Mouse (Mus musculus): Measurements from ENCODE around the gene Acly. TPM values are rescaled to one million over a fixed set of nuclear protein-coding genes. Genes with fewer than 3 reads are reported as not detected.

The Acly gene
- total and polyA plus RNA-seq, 3 experiments: 86.9 to 206 (median 139) TPM

- H3K9me3 ChIP-seq (replicated peaks): no peaks in the 10 kb centered on the region
- H3K4me3 ChIP-seq (ENCODE audit: low read depth, low read length): no peak overlapping the region
- DNase-seq (ENCODE audit: low spot score) (peak; percentile 46), ATAC-seq (ENCODE audit: extremely low read depth, insufficient number of reproducible peaks, low FRiP score, poor library complexity, severe bottlenecking) (no peak; the same call in 1 of the 2 replicates)
- TF ChIP-seq GATA2 (IDR thresholded peaks at IDR 0.05; ENCODE audit: borderline replicate concordance, low read depth, low read length) (no peak), CTCF (IDR thresholded peaks at IDR 0.05; ENCODE audit: low read depth, low read length) (peak; percentile 80)
- peaks cover 27% of the 10 kb centered on the region for H3K4me1 ChIP-seq (ENCODE audit: insufficient read depth, low read depth, low read length)
- peaks cover 25% of the 10 kb centered on the region for H3K27me3 ChIP-seq (ENCODE audit: insufficient read depth, low read length)
- no peaks in the 10 kb centered on the region for H3K36me3 ChIP-seq (replicated peaks)
Observed at GRCm38 (mm10) chr11:100570430-100571201, 42.8 kb upstream of the Acly start.

DNA sequence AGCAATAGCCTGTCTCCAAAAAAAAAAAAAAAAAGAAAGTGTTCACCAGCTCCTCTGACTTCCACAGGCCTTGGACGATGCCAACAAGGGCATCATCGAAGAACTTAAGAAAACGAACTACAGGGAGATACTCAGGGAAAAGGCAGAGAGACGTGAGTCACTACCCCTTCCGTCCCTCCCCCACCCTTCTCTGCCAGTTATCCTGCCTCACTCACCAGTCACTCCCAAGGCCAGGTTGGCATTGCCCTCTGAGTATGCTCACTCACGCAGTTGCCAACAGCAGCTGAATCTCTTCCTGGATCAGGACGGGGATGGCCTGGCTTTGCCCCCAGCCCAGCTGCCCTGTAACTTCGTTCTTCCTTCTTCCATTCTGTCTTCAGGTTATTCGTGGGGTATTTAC, 42.0 kb upstream of the Acly start:
- peaks cover 19% of the 10 kb centered on the region for H3K4me1 ChIP-seq (ENCODE audit: insufficient read depth, low read depth, low read length)
- peaks cover 27% of the 10 kb centered on the region for H3K27me3 ChIP-seq (ENCODE audit: insufficient read depth, low read length)
- TF ChIP-seq CTCF (IDR thresholded peaks at IDR 0.05; ENCODE audit: low read depth, low read length) (no peak), GATA2 (IDR thresholded peaks at IDR 0.05; ENCODE audit: borderline replicate concordance, low read depth, low read length) (no peak), TAL1 (conservative IDR thresholded peaks at IDR 0.05; ENCODE audit: low read depth, low read length) (no peak), POLR2AphosphoS5 (IDR thresholded peaks at IDR 0.05; ENCODE audit: insufficient replicate concordance, low read depth, low read length) (no peak), GATA1 (IDR thresholded peaks at IDR 0.05; ENCODE audit: borderline replicate concordance, low read length) (no peak)
- DNase-seq (ENCODE audit: low spot score) (no peak), ATAC-seq (ENCODE audit: extremely low read depth, insufficient number of reproducible peaks, low FRiP score, poor library complexity, severe bottlenecking) (no peak)
- no peaks in the 10 kb centered on the region for H3K36me3 ChIP-seq (replicated peaks)
- H3K4me3 ChIP-seq (ENCODE audit: low read depth, low read length): no peak overlapping the region
- H3K9me3 ChIP-seq (replicated peaks): no peaks in the 10 kb centered on the region

DNA sequence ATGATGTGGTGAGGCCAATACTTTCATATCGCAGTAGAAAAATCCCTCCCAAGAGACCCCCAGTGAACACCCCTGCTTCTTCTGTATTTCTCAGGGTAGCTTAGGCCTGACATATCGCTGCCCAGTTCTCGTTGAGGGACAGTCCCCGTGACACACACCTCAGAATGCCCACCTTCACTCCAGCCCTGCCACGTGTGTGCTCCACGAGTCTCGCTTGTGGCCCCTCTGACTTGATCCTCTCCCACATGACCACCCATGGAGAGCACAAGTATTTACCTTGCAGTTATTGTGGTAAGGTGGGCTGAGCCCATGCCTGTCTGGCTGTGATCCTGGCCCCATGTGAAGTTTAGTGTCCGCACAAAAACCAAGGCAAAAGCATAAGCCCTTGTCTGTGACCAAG, 40.9 kb upstream of the Acly start:
- Histone ChIP-seq H3K36me3 (replicated peaks) (no peaks in the 10 kb centered on the region), H3K4me1 (ENCODE audit: insufficient read depth, low read depth, low read length) (peaks cover 17% of the 10 kb centered on the region), H3K4me3 (ENCODE audit: low read depth, low read length) (no peak overlapping the region), H3K9me3 (replicated peaks) (no peaks in the 10 kb centered on the region), H3K27me3 (ENCODE audit: insufficient read depth, low read length) (peaks cover 34% of the 10 kb centered on the region)
- ATAC-seq (ENCODE audit: extremely low read depth, insufficient number of reproducible peaks, low FRiP score, poor library complexity, severe bottlenecking): no peak
- no peak for TF ChIP-seq POLR2AphosphoS5 (IDR thresholded peaks at IDR 0.05; ENCODE audit: insufficient replicate concordance, low read depth, low read length)
- no peak for TF ChIP-seq TAL1 (conservative IDR thresholded peaks at IDR 0.05; ENCODE audit: low read depth, low read length)
- no peak for TF ChIP-seq GATA2 (IDR thresholded peaks at IDR 0.05; ENCODE audit: borderline replicate concordance, low read depth, low read length)
- TF ChIP-seq CTCF (IDR thresholded peaks at IDR 0.05; ENCODE audit: low read depth, low read length): no peak
- no peak for TF ChIP-seq GATA1 (IDR thresholded peaks at IDR 0.05; ENCODE audit: borderline replicate concordance, low read length)
- no peak for DNase-seq (ENCODE audit: low spot score)

DNA sequence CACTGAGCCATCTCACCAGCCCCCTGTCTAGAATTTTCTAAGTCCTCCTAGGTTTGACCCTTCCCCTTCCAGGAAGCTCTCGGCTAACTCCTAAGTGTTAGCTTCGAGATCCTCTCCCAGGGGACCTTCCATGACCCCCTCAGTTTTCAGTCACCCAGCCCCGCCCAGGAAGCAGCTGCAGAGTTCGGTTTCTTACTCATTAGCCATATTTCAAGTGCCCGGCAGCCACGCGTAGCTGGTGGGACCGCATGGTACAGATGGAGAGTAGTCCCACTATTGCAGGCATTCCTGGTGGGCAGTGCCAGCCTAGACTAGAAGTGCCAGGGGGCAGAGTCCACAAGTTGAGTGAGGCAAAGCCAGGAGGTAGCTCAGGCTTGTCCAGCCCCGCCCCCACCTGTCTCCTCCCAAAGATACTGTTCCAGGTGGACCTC, 40.0 kb upstream of the Acly start:
- no peaks in the 10 kb centered on the region for H3K36me3 ChIP-seq (replicated peaks)
- DNase-seq (ENCODE audit: low spot score) (no peak), ATAC-seq (ENCODE audit: extremely low read depth, insufficient number of reproducible peaks, low FRiP score, poor library complexity, severe bottlenecking) (no peak)
- peaks cover 17% of the 10 kb centered on the region for H3K4me1 ChIP-seq (ENCODE audit: insufficient read depth, low read depth, low read length)
- H3K4me3 ChIP-seq (ENCODE audit: low read depth, low read length): no peak overlapping the region
- H3K9me3 ChIP-seq (replicated peaks): no peaks in the 10 kb centered on the region
- TF ChIP-seq CTCF (IDR thresholded peaks at IDR 0.05; ENCODE audit: low read depth, low read length): no peak
- no peak for TF ChIP-seq TAL1 (conservative IDR thresholded peaks at IDR 0.05; ENCODE audit: low read depth, low read length)
- TF ChIP-seq GATA1 (IDR thresholded peaks at IDR 0.05; ENCODE audit: borderline replicate concordance, low read length): no peak
- no peak for TF ChIP-seq POLR2AphosphoS5 (IDR thresholded peaks at IDR 0.05; ENCODE audit: insufficient replicate concordance, low read depth, low read length)
- H3K27me3 ChIP-seq (ENCODE audit: insufficient read depth, low read length): peaks cover 42% of the 10 kb centered on the region

DNA sequence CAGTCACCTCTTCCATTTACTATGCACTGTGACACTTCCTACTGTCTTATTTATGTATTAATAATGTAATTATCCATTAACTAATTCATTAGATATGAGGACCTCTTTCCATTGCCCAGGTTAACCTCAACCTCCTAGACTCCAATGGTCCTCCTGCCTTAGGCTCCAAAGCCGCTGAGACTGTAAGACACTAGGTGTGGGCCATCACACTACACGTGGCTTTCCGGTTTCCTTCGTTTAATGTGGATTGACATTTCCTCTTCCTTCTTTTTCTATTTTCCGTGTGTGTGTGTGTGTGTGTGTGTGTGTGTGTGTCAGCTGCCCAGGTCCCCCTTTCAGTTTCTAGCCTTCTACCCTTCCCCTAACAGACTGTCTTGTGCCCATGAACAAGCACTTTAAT, 39.4 kb upstream of the Acly start:
- H3K9me3 ChIP-seq (replicated peaks): no peaks in the 10 kb centered on the region
- no peaks in the 10 kb centered on the region for H3K36me3 ChIP-seq (replicated peaks)
- TF ChIP-seq GATA1 (IDR thresholded peaks at IDR 0.05; ENCODE audit: borderline replicate concordance, low read length): no peak
- TF ChIP-seq TAL1 (conservative IDR thresholded peaks at IDR 0.05; ENCODE audit: low read depth, low read length): no peak
- no peak for TF ChIP-seq POLR2AphosphoS5 (IDR thresholded peaks at IDR 0.05; ENCODE audit: insufficient replicate concordance, low read depth, low read length)
- TF ChIP-seq GATA2 (IDR thresholded peaks at IDR 0.05; ENCODE audit: borderline replicate concordance, low read depth, low read length): no peak
- no peak for TF ChIP-seq CTCF (IDR thresholded peaks at IDR 0.05; ENCODE audit: low read depth, low read length)
- ATAC-seq (ENCODE audit: extremely low read depth, insufficient number of reproducible peaks, low FRiP score, poor library complexity, severe bottlenecking): no peak
- H3K27me3 ChIP-seq (ENCODE audit: insufficient read depth, low read length): peaks cover 44% of the 10 kb centered on the region
- peaks cover 17% of the 10 kb centered on the region for H3K4me1 ChIP-seq (ENCODE audit: insufficient read depth, low read depth, low read length)
- no peak for DNase-seq (ENCODE audit: low spot score)
- H3K4me3 ChIP-seq (ENCODE audit: low read depth, low read length): no peak overlapping the region

DNA sequence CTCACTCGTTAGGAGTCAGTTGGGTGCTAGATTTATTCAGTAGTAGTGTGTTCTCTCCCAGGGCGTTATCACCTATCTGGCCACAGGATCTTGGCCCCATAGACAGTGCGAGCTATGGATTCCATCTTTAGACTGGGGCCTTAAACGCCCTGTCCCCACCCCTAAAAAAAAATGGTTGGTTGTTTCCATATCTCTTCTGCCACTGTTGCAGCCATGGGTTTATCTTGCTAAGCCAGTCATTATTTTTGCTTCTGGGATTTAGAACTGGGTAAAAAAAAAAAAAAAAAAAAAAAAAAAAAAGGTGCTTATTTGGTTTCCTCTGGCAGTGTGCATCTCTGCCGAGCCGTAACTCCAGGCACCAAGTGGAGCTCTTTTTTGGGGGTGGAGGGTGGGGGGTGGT, 36.9 kb upstream of the Acly start:
- Histone ChIP-seq H3K4me1 (ENCODE audit: insufficient read depth, low read depth, low read length) (peaks cover 5% of the 10 kb centered on the region), H3K4me3 (ENCODE audit: low read depth, low read length) (no peak overlapping the region), H3K36me3 (replicated peaks) (no peaks in the 10 kb centered on the region), H3K9me3 (replicated peaks) (no peaks in the 10 kb centered on the region), H3K27me3 (ENCODE audit: insufficient read depth, low read length) (peaks cover 43% of the 10 kb centered on the region)
- no peak for DNase-seq (ENCODE audit: low spot score)
- no peak for TF ChIP-seq GATA2 (IDR thresholded peaks at IDR 0.05; ENCODE audit: borderline replicate concordance, low read depth, low read length)
- no peak for TF ChIP-seq POLR2AphosphoS5 (IDR thresholded peaks at IDR 0.05; ENCODE audit: insufficient replicate concordance, low read depth, low read length)
- no peak for TF ChIP-seq TAL1 (conservative IDR thresholded peaks at IDR 0.05; ENCODE audit: low read depth, low read length)
- no peak for TF ChIP-seq CTCF (IDR thresholded peaks at IDR 0.05; ENCODE audit: low read depth, low read length)
- TF ChIP-seq GATA1 (IDR thresholded peaks at IDR 0.05; ENCODE audit: borderline replicate concordance, low read length): no peak
- no peak for ATAC-seq (ENCODE audit: extremely low read depth, insufficient number of reproducible peaks, low FRiP score, poor library complexity, severe bottlenecking)
